Comparison of ENCODE assay signal across 11 mouse cellular contexts in the genomic region with DNA sequence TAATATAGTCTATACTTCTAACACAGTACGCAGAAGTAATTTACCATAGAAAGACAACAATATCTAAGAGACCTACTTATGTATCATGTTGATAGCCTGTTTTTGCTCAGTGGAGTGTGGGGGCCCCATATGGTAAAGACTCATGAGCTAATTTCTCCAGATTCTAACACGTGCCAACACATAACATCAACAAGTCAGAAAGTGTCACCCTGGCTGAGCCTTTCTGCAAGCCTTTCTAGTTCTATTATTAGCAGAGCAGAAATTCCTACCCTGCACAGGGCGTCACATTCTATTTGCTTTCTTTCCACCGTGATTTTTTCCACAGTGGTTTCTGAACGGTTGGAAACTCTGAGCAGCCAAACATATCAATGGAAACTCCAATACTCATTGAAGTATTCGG.
"Had no signal": no experiment of that assay in that cellular context is flagged by ENCODE, and none has a peak within 500 bp of the region (broad histone marks: within the 10 kb centered on the region; RNA-seq: fewer than 3 reads in every experiment).

No protein-coding gene starts in this region.

- H3K4me3 ChIP-seq: layer of hippocampus, adult 2 months; liver, embryonic 12.5 days; midbrain, embryonic 12.5 days; neural tube, embryonic 13.5 days had no signal

- H3K9ac ChIP-seq: limb, embryonic 15.5 days; liver, embryonic 12.5 days; lung, embryonic 14.5 days; midbrain, embryonic 12.5 days; neural tube, embryonic 13.5 days had no signal

- H3K4me2 ChIP-seq: midbrain, embryonic 12.5 days had no signal

- H3K27ac ChIP-seq: layer of hippocampus, adult 2 months; liver, embryonic 12.5 days; midbrain, embryonic 12.5 days; neural tube, embryonic 13.5 days had no signal

- H3K36me3 ChIP-seq: limb, embryonic 15.5 days; liver, embryonic 12.5 days; midbrain, embryonic 12.5 days; neural tube, embryonic 13.5 days had no signal

- H3K9me3 ChIP-seq: limb, embryonic 15.5 days; liver, embryonic 12.5 days; midbrain, embryonic 12.5 days; neural tube, embryonic 13.5 days had no signal

- DNase-seq: left cerebral cortex, postnatal 4 days; right cerebral cortex, adult 18-20 months; right cerebral cortex, postnatal 25 days; thymus, postnatal 14 days had no signal

- H3K4me1 ChIP-seq: liver, embryonic 12.5 days; midbrain, embryonic 12.5 days; neural tube, embryonic 13.5 days had no signal

- ATAC-seq: liver, embryonic 12.5 days; midbrain, embryonic 16.5 days had no signal

- H3K27me3 ChIP-seq: limb, embryonic 15.5 days; liver, embryonic 12.5 days; midbrain, embryonic 12.5 days; neural tube, embryonic 13.5 days had no signal
